Mouse (Mus musculus) neural tube, embryonic 13.5 days (tissue): ENCODE measurements around the gene Krt73. TPM values are rescaled to one million over a fixed set of nuclear protein-coding genes. Genes with fewer than 3 reads are reported as not detected.

Source experiments
- ATAC-seq: fragments of 200-750 bp; cut with Nextera tagmentation; 2 replicates; pipeline ENCODE4 v1.8.0; 2017; ENCODE audit warnings: low read depth, mild to moderate bottlenecking, moderate TSS enrichment, moderate library complexity
- H3K27ac ChIP-seq: fragments of 300-500 bp; sonication (generic); replicated peaks from 2 replicates; pipeline ENCODE4 v1.5.1; 2015; ENCODE audit warnings: moderate library complexity, mild to moderate bottlenecking, inconsistent platforms
- H3K27me3 ChIP-seq: fragments of 300-500 bp; sonication (generic); 2 replicates; pipeline ENCODE4 v1.6.1; 2015; ENCODE audit warnings: mild to moderate bottlenecking, inconsistent platforms
- H3K36me3 ChIP-seq: fragments of 300-500 bp; sonication (generic); 2 replicates; pipeline ENCODE4 v1.6.1; 2015; ENCODE audit warnings: mild to moderate bottlenecking, inconsistent platforms
- H3K4me1 ChIP-seq: fragments of 300-500 bp; sonication (generic); replicated peaks from 2 replicates; pipeline ENCODE4 v1.6.1; 2015; ENCODE audit warnings: inconsistent platforms
- H3K4me2 ChIP-seq: fragments of 300-500 bp; sonication (generic); 2 replicates; pipeline ENCODE4 v1.6.1; 2015; ENCODE audit warnings: inconsistent platforms, mild to moderate bottlenecking, moderate library complexity
- H3K4me3 ChIP-seq: fragments of 300-500 bp; sonication (generic); 2 replicates; pipeline ENCODE4 v1.5.1; 2015; ENCODE audit warnings: mild to moderate bottlenecking, inconsistent platforms
- H3K9ac ChIP-seq: fragments of 300-500 bp; sonication (generic); 2 replicates; pipeline ENCODE4 v1.6.1; 2015; ENCODE audit warnings: moderate library complexity, mild to moderate bottlenecking, inconsistent platforms
- H3K9me3 ChIP-seq: fragments of 300-500 bp; sonication (generic); 2 replicates; pipeline ENCODE4 v1.6.1; 2016; ENCODE audit warnings: inconsistent platforms
- WGBS: fragments of 180-500 bp; shearing (Covaris S2); methylation state at CpG from one replicate; pipeline ENCODE4 v1.1.7; 2015; 5-methylcytosine and 5-hydroxymethylcytosine counted together
- polyA plus RNA-seq: library from polyadenylated mRNA; unstranded; fragments of >200 nt; fragmentation: Nextera tagmentation; extraction: Ambion mirVana; gene quantifications from 2 replicates; pipeline ENCODE4 v1.2.1, GENCODE M21; 2015

The Krt73 gene
- polyA plus RNA-seq = 0.43 and 0.44 TPM in 2 replicates

DNA sequence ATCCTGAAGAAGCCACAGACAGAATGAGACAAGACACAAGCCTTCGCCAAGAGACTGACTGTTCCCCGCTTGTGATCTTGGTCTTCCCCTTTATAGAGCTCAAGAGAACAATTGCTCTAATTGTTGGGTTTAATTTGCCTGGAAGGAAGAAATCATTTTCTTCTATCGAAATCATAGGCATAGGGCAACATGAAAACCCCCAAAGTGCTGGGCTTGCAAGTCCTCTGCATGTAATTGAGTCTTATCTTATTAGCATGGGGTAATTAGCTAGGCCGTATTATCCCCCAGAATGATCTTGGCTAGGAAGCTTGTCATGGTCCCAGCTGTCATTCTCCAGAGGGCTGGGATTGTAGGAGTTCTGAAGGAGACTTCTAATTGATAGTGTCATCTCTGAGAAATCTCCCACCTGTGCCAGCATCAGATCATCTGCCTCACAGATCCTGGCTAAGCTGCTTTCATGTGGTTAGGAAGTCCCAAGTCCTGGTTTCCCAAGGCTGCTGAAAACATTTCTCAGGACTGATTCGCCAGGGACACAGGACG, at the start of gene Krt73:
Krt73 (minus strand) TSS at position 51 of the 540 bp plus-strand sequence.
- 53% methylated on average over 6 of the region's 6 CpGs for WGBS
- no peak within 1 kb of the TSS for H3K9ac ChIP-seq
- no peaks in the 10 kb centered on the region for H3K27me3 ChIP-seq
- no peaks in the 10 kb centered on the region for H3K9me3 ChIP-seq
- H3K4me3 ChIP-seq = no peak within 1 kb of the TSS
- ATAC-seq = no peak
- no peak within 1 kb of the TSS for H3K4me2 ChIP-seq
- H3K4me1 ChIP-seq = peaks cover 26% of the 10 kb centered on the region
- peak within 1 kb of the TSS; percentile 56 for H3K27ac ChIP-seq
- H3K36me3 ChIP-seq = no peaks in the 10 kb centered on the region

DNA sequence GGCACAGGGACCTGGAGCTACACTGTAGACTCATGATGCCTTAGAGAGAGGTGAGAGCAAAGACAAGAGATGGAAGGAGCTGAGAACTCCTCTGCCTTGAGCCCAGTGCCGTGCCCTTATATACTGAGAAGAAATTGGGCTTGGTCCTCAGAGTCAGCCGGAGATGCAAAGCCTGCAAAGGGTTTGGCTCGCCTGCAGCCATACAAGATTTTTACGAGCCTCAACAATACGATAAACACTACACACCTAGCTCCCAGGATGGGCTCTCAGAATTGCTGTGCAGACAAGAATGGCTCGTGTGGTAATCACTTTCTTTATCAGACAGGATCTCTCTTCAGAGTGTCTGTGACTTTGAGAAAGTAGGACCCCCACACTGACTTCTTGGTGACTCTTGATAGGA, 48.5 kb upstream of the Krt73 start, which contains the start of gene Krt1:
Krt1 (minus strand) TSS at position 101 of the 400 bp plus-strand sequence.
- Histone ChIP-seq H3K4me2 (no peak within 1 kb of the TSS), H3K36me3 (no peaks in the 10 kb centered on the region), H3K27me3 (peaks cover 62% of the 10 kb centered on the region), H3K9ac (no peak within 1 kb of the TSS), H3K4me3 (no peak within 1 kb of the TSS), H3K9me3 (no peaks in the 10 kb centered on the region), H3K27ac (no peak within 1 kb of the TSS), H3K4me1 (peaks cover 13% of the 10 kb centered on the region; the same call in 1 of the 2 replicates)
- WGBS = 86% methylated on average over 6 of the region's 6 CpGs
- no peak for ATAC-seq

DNA sequence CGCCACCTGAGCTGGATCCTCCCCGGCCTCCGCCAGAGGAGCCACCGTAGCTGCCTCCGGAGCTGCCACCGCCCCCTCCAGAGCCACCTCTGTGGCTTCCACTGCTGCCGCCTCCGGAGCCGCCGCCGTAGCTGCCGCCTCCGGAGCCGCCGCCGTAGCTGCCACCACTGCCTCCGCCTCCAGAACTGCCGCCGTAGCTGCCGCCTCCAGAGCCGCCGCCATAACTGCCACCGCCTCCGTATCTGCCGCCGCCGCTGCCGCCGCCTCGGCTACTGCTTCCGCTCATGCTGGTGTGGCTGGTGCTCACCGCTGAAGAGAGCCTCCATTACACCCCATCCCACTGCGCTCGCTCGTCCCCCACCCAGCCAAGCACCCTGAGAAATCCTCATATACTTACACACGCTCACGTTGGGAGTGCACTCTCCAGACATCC, 43.8 kb upstream of the Krt73 start:
- Histone ChIP-seq H3K9me3 (no peaks in the 10 kb centered on the region), H3K36me3 (no peaks in the 10 kb centered on the region), H3K4me2 (peak overlapping the region; percentile 69), H3K4me1 (peaks cover 15% of the 10 kb centered on the region; the same call in 1 of the 2 replicates), H3K27me3 (peaks cover 35% of the 10 kb centered on the region), H3K9ac (peak overlapping the region; percentile 82), H3K27ac (peak overlapping the region; percentile 88), H3K4me3 (peak overlapping the region; percentile 50)
- WGBS = 1% methylated on average over 37 of the region's 37 CpGs
- peak; percentile 85 for ATAC-seq

DNA sequence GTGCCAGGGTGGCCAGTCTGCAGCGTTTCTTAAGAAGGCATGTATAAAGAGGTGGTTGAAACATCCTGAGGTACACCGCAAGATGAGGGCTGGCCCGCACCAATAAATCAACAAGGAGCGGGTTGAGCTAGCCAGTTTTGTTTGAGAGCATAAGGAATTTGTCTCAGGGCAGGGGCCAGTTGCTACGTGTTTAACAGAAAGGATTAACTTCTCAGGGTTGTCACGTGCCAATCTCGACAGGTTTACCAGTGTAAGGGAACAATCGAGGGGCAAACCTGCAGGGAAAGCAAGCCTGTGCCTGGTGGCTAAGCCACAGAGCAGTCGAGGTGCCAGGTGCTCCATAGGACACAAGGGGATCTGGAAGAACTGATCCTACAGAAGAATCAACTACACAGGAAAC, 41.0 kb upstream of the Krt73 start:
- Histone ChIP-seq H3K4me3 (no peak overlapping the region), H3K27ac (no peak overlapping the region), H3K27me3 (peaks cover 26% of the 10 kb centered on the region), H3K4me1 (peaks cover 15% of the 10 kb centered on the region; the same call in 1 of the 2 replicates), H3K36me3 (no peaks in the 10 kb centered on the region), H3K4me2 (no peak overlapping the region), H3K9ac (no peak overlapping the region), H3K9me3 (no peaks in the 10 kb centered on the region)
- 73% methylated on average over 9 of the region's 9 CpGs for WGBS
- no peak for ATAC-seq

DNA sequence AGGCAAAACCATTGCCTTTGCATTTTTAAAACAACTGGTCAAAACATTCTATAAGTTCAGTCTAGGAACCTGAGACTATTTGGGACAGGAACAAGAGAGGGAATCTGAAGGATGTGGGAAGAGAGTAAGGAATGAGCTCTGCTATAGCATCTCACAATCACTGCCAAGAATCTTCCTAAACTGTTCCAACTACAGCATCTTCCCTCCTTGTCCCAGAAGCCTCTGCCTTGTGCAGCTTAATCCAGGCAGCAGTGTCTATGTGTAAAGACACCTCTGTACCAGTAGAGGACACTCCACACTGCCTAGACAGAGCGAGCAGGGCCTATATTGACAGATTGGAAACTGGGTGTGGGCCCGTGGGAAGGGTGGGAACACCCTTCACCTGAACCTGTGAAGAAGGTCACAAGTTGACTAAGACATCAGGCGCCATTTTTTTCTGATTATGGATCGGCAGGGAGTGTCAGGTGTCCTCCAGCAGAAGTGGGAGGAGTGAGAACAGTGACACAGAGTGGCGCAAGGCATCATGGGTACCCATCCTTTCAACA, 32.7 kb upstream of the Krt73 start:
- H3K9ac ChIP-seq = no peak overlapping the region
- no peaks in the 10 kb centered on the region for H3K9me3 ChIP-seq
- no peak overlapping the region for H3K4me2 ChIP-seq
- no peaks in the 10 kb centered on the region for H3K4me1 ChIP-seq
- ATAC-seq = no peak
- WGBS = 67% methylated on average over 5 of the region's 5 CpGs
- H3K27me3 ChIP-seq = no peaks in the 10 kb centered on the region
- no peaks in the 10 kb centered on the region for H3K36me3 ChIP-seq
- no peak overlapping the region for H3K4me3 ChIP-seq
- H3K27ac ChIP-seq = no peak overlapping the region

DNA sequence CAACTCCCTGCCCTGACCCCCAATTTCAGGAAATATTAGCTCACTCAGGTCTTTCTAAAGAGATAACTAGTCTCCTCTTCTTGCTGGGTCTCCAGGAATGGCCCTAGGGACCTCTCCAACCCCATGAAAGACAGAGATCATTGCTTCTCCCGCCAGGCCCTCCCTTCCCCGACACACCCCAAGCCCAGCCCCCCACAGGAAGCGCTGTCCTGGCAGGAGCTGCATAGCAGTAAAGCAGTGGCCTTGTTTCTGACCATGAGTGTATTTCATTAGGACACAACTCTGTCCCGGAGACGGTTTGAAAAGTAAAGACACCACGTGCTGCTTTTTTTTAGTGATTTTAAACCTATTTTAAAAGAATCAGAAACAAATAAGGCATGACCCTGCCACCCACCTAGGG, 31.0 kb upstream of the Krt73 start:
- H3K4me3 ChIP-seq = no peak overlapping the region
- no peak for ATAC-seq
- no peak overlapping the region for H3K27ac ChIP-seq
- WGBS = 46% methylated on average over 6 of the region's 6 CpGs
- no peak overlapping the region for H3K9ac ChIP-seq
- H3K9me3 ChIP-seq = no peaks in the 10 kb centered on the region
- H3K27me3 ChIP-seq = no peaks in the 10 kb centered on the region
- H3K4me1 ChIP-seq = no peaks in the 10 kb centered on the region
- no peak overlapping the region for H3K4me2 ChIP-seq
- no peaks in the 10 kb centered on the region for H3K36me3 ChIP-seq

DNA sequence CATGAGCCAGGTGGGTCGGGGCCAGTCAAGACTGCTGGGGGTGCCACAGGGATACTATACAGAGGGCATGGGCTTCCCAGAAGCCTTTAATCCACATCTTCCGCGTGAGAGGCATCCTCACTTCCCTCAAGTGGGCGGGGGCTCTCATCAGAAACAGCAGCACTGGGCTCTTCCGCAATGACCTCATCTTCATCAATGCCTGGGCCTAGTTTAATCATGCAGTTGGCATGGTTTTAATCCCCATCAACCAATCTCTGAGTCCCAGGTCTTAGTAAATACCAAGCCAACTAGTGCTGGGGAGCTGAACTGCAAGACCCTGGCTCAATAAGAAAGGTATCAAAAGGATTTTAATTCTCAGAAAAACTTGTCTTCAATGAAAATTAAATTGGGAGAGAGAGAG, 27.3 kb upstream of the Krt73 start:
- no peak overlapping the region for H3K9ac ChIP-seq
- H3K4me3 ChIP-seq = no peak overlapping the region
- no peak overlapping the region for H3K4me2 ChIP-seq
- no peak for ATAC-seq
- H3K4me1 ChIP-seq = no peaks in the 10 kb centered on the region
- 77% methylated on average over 5 of the region's 5 CpGs for WGBS
- no peaks in the 10 kb centered on the region for H3K27me3 ChIP-seq
- no peaks in the 10 kb centered on the region for H3K36me3 ChIP-seq
- H3K27ac ChIP-seq = no peak overlapping the region
- H3K9me3 ChIP-seq = no peaks in the 10 kb centered on the region

DNA sequence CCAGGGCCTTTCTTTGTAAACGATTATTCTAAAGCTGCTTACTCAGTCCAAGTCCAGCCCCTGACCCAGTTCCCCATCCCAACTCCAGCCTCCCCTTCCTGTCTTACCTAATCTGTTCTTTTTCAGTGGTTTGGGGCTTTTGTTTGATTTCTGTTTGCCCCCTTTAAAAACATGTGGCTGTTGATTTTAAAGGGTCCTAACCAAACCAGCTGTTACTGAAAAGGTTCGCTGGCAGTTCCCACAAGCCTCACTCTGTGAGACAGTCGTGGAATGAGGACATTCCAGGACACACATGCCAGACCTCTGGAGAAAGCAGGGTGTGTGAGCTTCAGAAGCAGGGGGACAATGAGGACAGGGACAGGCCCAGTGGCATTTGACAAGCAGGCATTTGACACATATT, 19.6 kb upstream of the Krt73 start:
- no peak for ATAC-seq
- Histone ChIP-seq H3K9ac (no peak overlapping the region), H3K9me3 (no peaks in the 10 kb centered on the region), H3K36me3 (no peaks in the 10 kb centered on the region), H3K4me2 (no peak overlapping the region), H3K27me3 (no peaks in the 10 kb centered on the region), H3K27ac (no peak overlapping the region), H3K4me3 (no peak overlapping the region), H3K4me1 (no peaks in the 10 kb centered on the region)
- WGBS = 41% methylated on average over 3 of the region's 3 CpGs

DNA sequence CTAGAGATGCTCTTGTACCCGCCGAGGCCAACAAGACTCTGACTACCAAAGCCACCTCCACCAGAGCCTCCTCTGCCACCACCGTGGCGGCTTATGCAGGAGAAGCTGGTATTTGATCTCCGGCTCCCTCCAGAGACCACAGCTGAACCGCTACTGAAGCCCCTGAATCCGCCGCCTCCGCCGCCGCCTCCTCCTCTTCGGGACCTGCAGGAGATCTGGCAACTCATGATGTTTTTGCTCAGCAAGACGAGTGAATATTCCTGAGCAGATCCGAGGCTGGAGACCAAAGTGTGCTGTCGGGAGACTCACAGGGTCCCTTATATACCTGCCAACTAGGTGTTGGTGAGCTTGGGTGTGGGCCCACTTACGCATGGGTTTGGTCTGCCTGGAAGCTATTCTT, 15.7 kb upstream of the Krt73 start, which contains the start of gene Krt2:
Krt2 (minus strand) TSS at position 295 of the 400 bp plus-strand sequence.
- H3K36me3 ChIP-seq = no peaks in the 10 kb centered on the region
- ATAC-seq = no peak
- no peaks in the 10 kb centered on the region for H3K4me1 ChIP-seq
- no peak within 1 kb of the TSS for H3K27ac ChIP-seq
- H3K9ac ChIP-seq = no peak within 1 kb of the TSS
- H3K9me3 ChIP-seq = no peaks in the 10 kb centered on the region
- H3K4me3 ChIP-seq = no peak within 1 kb of the TSS
- no peaks in the 10 kb centered on the region for H3K27me3 ChIP-seq
- H3K4me2 ChIP-seq = no peak within 1 kb of the TSS
- WGBS = 83% methylated on average over 16 of the region's 16 CpGs

DNA sequence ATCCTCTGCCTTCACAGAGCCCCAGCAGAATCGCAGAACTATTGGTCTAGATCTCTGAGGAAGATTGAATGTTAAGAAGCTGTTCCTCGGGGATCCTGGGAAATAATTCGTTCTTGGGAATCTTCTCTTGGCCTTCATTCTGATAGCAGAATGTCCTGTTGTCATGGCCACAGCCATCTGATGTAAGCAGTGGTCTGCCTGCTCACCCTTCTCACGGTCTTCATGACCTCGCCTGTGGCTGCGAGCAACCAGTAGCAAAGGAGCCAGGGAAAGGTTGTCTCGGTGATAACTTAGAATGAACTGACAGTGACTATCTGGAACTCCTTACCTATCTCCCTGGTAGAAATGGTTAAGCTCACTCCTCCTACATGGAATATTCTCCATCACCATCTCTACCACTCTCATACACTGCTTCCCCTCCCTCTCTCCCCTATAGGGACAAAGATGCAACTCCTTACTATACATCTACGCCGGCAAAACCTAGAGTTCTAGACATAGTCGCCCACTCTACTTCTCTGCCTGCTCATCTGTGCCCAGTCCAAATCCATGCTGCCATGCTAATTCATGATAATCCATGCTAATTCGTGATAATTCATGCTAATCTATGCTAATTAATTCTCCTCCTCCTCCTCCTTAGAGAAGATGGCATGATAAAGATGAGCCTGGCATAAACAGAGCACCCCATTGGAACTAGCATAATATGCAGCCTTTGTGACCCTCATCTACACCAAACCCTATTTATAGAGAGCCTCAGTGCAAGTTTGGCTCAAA, 1.1 kb upstream of the Krt73 start:
- H3K9me3 ChIP-seq = no peaks in the 10 kb centered on the region
- H3K27ac ChIP-seq = peak overlapping the region; percentile 56; the same call in 1 of the 2 replicates
- 0 out of 2 replicates have a peak, but pooled peaks have one; percentile 40 for ATAC-seq
- H3K4me2 ChIP-seq = no peak overlapping the region
- no peaks in the 10 kb centered on the region for H3K27me3 ChIP-seq
- H3K4me1 ChIP-seq = peaks cover 26% of the 10 kb centered on the region
- H3K4me3 ChIP-seq = no peak overlapping the region
- no peaks in the 10 kb centered on the region for H3K36me3 ChIP-seq
- H3K9ac ChIP-seq = no peak overlapping the region
- WGBS = 68% methylated on average over 11 of the region's 11 CpGs

DNA sequence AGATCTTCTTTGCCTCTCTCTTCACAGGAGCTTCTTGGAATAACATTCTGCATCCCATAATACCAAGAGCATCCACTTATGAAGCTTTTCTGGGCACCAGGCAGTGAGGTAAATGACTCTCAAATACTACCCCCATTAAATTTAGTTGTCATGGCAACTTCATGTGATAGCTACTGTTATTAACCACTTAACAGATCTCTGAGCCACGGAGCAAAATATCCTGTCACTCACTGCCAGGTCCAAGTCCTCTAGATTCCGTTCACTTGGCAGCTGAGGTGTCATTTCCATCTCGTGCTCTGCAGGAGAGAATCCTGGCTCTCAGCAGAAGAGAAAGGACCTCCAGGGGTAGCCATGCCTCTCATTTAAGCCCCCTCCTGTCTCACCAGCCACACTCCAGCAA, 11.3 kb downstream of the Krt73 start:
- Histone ChIP-seq H3K4me2 (no peak overlapping the region), H3K27ac (0 out of 2 replicates have a peak overlapping the region, but pooled peaks have one; percentile 9), H3K36me3 (no peaks in the 10 kb centered on the region), H3K27me3 (no peaks in the 10 kb centered on the region; the same call in 1 of the 2 replicates), H3K4me3 (no peak overlapping the region), H3K9me3 (no peaks in the 10 kb centered on the region), H3K4me1 (peaks cover 16% of the 10 kb centered on the region), H3K9ac (no peak overlapping the region)
- 16% methylated on average over 3 of the region's 3 CpGs for WGBS
- no peak for ATAC-seq

DNA sequence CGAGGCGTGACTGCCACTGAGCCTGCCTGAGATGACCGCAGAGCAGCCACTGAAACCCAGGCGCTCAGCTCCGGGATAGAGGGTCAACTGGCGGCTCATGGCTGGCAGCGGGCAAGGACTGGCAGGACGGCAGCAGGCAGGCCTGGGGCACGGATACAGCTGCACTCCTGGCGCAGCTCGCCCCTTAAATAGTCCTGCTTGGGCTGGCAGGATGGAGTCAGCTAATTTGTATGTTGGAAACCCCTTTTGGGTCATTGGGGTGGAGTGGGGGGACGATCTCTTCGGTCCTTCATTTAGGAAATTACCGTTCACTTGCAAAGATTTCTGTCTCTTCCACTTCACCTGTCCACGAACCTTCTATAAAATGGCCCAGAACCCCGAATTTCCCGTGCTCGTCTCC, 15.8 kb downstream of the Krt73 start, which contains the start of gene Krt72:
Krt72 (minus strand) TSS at position 101 of the 400 bp plus-strand sequence.
- Histone ChIP-seq H3K4me1 (peaks cover 16% of the 10 kb centered on the region), H3K4me3 (no peak within 1 kb of the TSS), H3K27me3 (no peaks in the 10 kb centered on the region; the same call in 1 of the 2 replicates), H3K9me3 (no peaks in the 10 kb centered on the region), H3K36me3 (no peaks in the 10 kb centered on the region), H3K27ac (no peak within 1 kb of the TSS), H3K9ac (no peak within 1 kb of the TSS), H3K4me2 (no peak within 1 kb of the TSS)
- no peak for ATAC-seq
- 90% methylated on average over 18 of the region's 18 CpGs for WGBS
